Mouse (Mus musculus) large intestine, adult 2 months (tissue): ENCODE data around the gene Tamm41. TPM values are rescaled to one million over a fixed set of nuclear protein-coding genes. Genes with fewer than 3 reads are reported as not detected.

Experiments
- DNase-seq: peaks from one replicate; pipeline ENCODE4 v3.0.0-alpha.2; 2012; ENCODE audit warnings: low read depth, low spot score
- WGBS: fragments of 180-500 bp; shearing (Covaris S2); methylation state at CpG from one replicate; pipeline ENCODE4 v1.1.7; 2018; 5-methylcytosine and 5-hydroxymethylcytosine counted together
- polyA plus RNA-seq: library from polyadenylated mRNA; depleted of rRNA; stranded (reverse); fragments of >200 nt; gene quantifications from 2 replicates; pipeline ENCODE4 v1.2.3, GENCODE M21; 2012

The Tamm41 gene
- polyA plus RNA-seq, 1 experiment: 32.7 TPM

GRCm38 (mm10) chr6:114987966-114988618 is 49.6 kb downstream of the Tamm41 start:
- no peak for DNase-seq
- WGBS: 32% methylated on average over 7 of the region's 7 CpGs

GRCm38 (mm10) chr6:114982671-114983070 is 55.0 kb downstream of the Tamm41 start:
- no peak for DNase-seq
- WGBS: 21% methylated on average over 7 of the region's 7 CpGs

GRCm38 (mm10) chr6:114979715-114980114 is 58.0 kb downstream of the Tamm41 start:
- 84% methylated on average over 1 of the region's 1 CpGs for WGBS
- DNase-seq: no peak

GRCm38 (mm10) chr6:114976915-114977419 is 60.7 kb downstream of the Tamm41 start:
- 75% methylated on average over 7 of the region's 7 CpGs for WGBS

GRCm38 (mm10) chr6:114974331-114974730 is 63.3 kb downstream of the Tamm41 start:
- 86% methylated on average over 1 of the region's 1 CpGs for WGBS
- DNase-seq: no peak

More at GRCm38 (mm10) chr6:114976915-114977419, 60.7 kb downstream of the Tamm41 start:
- DNase-seq: no peak

GRCm38 (mm10) chr6:114972988-114973387 is 64.7 kb downstream of the Tamm41 start:
- WGBS: 75% methylated on average over 1 of the region's 1 CpGs
- no peak for DNase-seq

- 70% methylated on average over 5 of the region's 5 CpGs for WGBS
- no peak for DNase-seq
Measured at GRCm38 (mm10) chr6:114970895-114971294, 66.8 kb downstream of the Tamm41 start.

- WGBS: 12% methylated on average over 6 of the region's 6 CpGs
- DNase-seq: no peak
Measured at GRCm38 (mm10) chr6:114970386-114970785, 67.3 kb downstream of the Tamm41 start.

GRCm38 (mm10) chr6:114969213-114970120 is 68.2 kb downstream of the Tamm41 start, which contains the start of gene Vgll4:
Gene Vgll4 (minus strand): TSS chr6:114969994.
- WGBS: under 1% methylated on average over 79 of the region's 79 CpGs
- DNase-seq: no peak

GRCm38 (mm10) chr6:114968361-114969212 is 69.1 kb downstream of the Tamm41 start:
- peak; percentile 78 for DNase-seq
- under 1% methylated on average over 82 of the region's 82 CpGs for WGBS

- no peak for DNase-seq
- 22% methylated on average over 12 of the region's 12 CpGs for WGBS
Measured at GRCm38 (mm10) chr6:114967623-114968022, 70.1 kb downstream of the Tamm41 start.

- WGBS: 36% methylated on average over 2 of the region's 2 CpGs
- DNase-seq: no peak
Measured at GRCm38 (mm10) chr6:114966396-114967154, 71.1 kb downstream of the Tamm41 start.

- 51% methylated on average over 3 of the region's 3 CpGs for WGBS
- DNase-seq: no peak
Measured at GRCm38 (mm10) chr6:114965802-114966201, 71.9 kb downstream of the Tamm41 start.

GRCm38 (mm10) chr6:114965396-114965795 is 72.3 kb downstream of the Tamm41 start:
- no peak for DNase-seq
- 41% methylated on average over 8 of the region's 8 CpGs for WGBS

- WGBS: 41% methylated on average over 2 of the region's 2 CpGs
- DNase-seq: no peak
Measured at GRCm38 (mm10) chr6:114964235-114964634, 73.4 kb downstream of the Tamm41 start.

- 53% methylated on average over 5 of the region's 5 CpGs for WGBS
- no peak for DNase-seq
Measured at GRCm38 (mm10) chr6:114963636-114964035, 74.0 kb downstream of the Tamm41 start.

- 62% methylated on average over 10 of the region's 10 CpGs for WGBS
- DNase-seq: no peak
Measured at GRCm38 (mm10) chr6:114961276-114962068, 76.2 kb downstream of the Tamm41 start.

GRCm38 (mm10) chr6:114959012-114959398 is 78.7 kb downstream of the Tamm41 start:
- WGBS: 38% methylated on average over 6 of the region's 6 CpGs
- DNase-seq: no peak
